Mouse (Mus musculus) heart, postnatal 0 days (tissue): ENCODE data around the gene Tmsb15l. TPM values are rescaled to one million over a fixed set of nuclear protein-coding genes. Genes with fewer than 3 reads are reported as not detected.

Experiments used
- ATAC-seq: fragments of 200-750 bp; cut with Nextera tagmentation; 2 replicates; pipeline ENCODE4 v1.8.0; 2017; ENCODE audit warnings: low read depth, moderate number of reproducible peaks, moderate library complexity; ENCODE audit not compliant: insufficient read depth
- DNase-seq: peaks from one replicate; pipeline ENCODE4 v3.0.0-alpha.2; 2016; ENCODE audit warnings: low spot score
- H3K27ac ChIP-seq: fragments of 300-500 bp; sonication (generic); 2 replicates; pipeline ENCODE4 v1.5.1; 2014; ENCODE audit warnings: low read depth, mild to moderate bottlenecking
- H3K27me3 ChIP-seq: fragments of 300-500 bp; sonication (generic); 2 replicates; pipeline ENCODE4 v1.6.1; 2014; ENCODE audit warnings: low read length, mixed read lengths; ENCODE audit not compliant: control insufficient read depth, insufficient read depth
- H3K36me3 ChIP-seq: fragments of 300-500 bp; sonication (generic); replicated peaks from 2 replicates; pipeline ENCODE4 v1.6.1; 2014; ENCODE audit warnings: low read length, mixed read lengths; ENCODE audit not compliant: control insufficient read depth, insufficient read depth
- H3K4me1 ChIP-seq: fragments of 300-500 bp; sonication (generic); 2 replicates; pipeline ENCODE4 v1.6.1; 2014; ENCODE audit warnings: antibody characterized with exemption; ENCODE audit not compliant: control insufficient read depth, insufficient read depth
- H3K4me2 ChIP-seq: fragments of 300-500 bp; sonication (generic); 2 replicates; pipeline ENCODE4 v1.6.1; 2014; ENCODE audit warnings: low read depth, mild to moderate bottlenecking, low read length, moderate library complexity
- H3K4me3 ChIP-seq: fragments of 300-500 bp; sonication (generic); 2 replicates; pipeline ENCODE4 v1.5.1; 2014; ENCODE audit warnings: low read depth, low read length
- H3K9ac ChIP-seq: fragments of 300-500 bp; sonication (generic); replicated peaks from 2 replicates; pipeline ENCODE4 v1.6.1; 2014; ENCODE audit warnings: low read depth, low read length, mixed read lengths
- H3K9me3 ChIP-seq: fragments of 300-500 bp; sonication (generic); replicated peaks from 2 replicates; pipeline ENCODE4 v1.6.1; 2016; ENCODE audit warnings: low read length; ENCODE audit not compliant: control insufficient read depth
- CTCF ChIP-seq: IDR thresholded peaks from 2 replicates; pipeline ENCODE4 v1.5.1; 2016; ENCODE audit warnings: antibody characterized with exemption, control low read depth, low read depth
- EP300 ChIP-seq: IDR thresholded peaks from 2 replicates; pipeline ENCODE4 v1.6.1; 2016; ENCODE audit warnings: antibody characterized with exemption, low read depth
- WGBS: fragments of 180-500 bp; shearing (Covaris S2); extraction: QIAGEN DNeasy Blood & Tissue Kit; methylation state at CpG from one replicate; pipeline ENCODE4 v1.1.7; 2014; 5-methylcytosine and 5-hydroxymethylcytosine counted together
- polyA plus RNA-seq: library from polyadenylated mRNA; unstranded; fragments of >200 nt; fragmentation: Nextera tagmentation; extraction: Ambion mirVana; gene quantifications from 2 replicates; pipeline ENCODE4 v1.2.1, GENCODE M21; 2015
- total RNA-seq: library from RNA; depleted of rRNA; stranded (reverse); fragments of >200 nt; gene quantifications from 2 replicates; pipeline ENCODE4 v1.2.3, GENCODE M21; 2014; ENCODE audit warnings: low replicate concordance; rRNA removed

The Tmsb15l gene
- total and polyA plus RNA-seq, 2 experiments from 2014 or later: 1.6 TPM; not detected in 1

GRCm38 (mm10) chrX:136927031-136927430 is 49.6 kb downstream of the Tmsb15l start, which contains the start of gene H2bfm:
Gene H2bfm, plus strand, starts transcription at chrX:136927325.
- TF ChIP-seq CTCF: no peak
- Histone ChIP-seq H3K4me2 (no peak within 1 kb of the TSS), H3K27me3 (no peaks in the 10 kb centered on the region), H3K9me3 (no peaks in the 10 kb centered on the region; the same call in 1 of the 2 replicates), H3K4me3 (no peak within 1 kb of the TSS), H3K27ac (no peak within 1 kb of the TSS), H3K9ac (no peak within 1 kb of the TSS), H3K36me3 (no peaks in the 10 kb centered on the region), H3K4me1 (no peaks in the 10 kb centered on the region)
- no peak for DNase-seq
- 87% methylated on average over 14 of the region's 14 CpGs for WGBS
- ATAC-seq: no peak

- DNase-seq (no peak), ATAC-seq (no peak)
- Histone ChIP-seq H3K27me3 (no peaks in the 10 kb centered on the region), H3K4me3 (no peak overlapping the region), H3K4me1 (no peaks in the 10 kb centered on the region), H3K4me2 (no peak overlapping the region), H3K9me3 (no peaks in the 10 kb centered on the region; the same call in 1 of the 2 replicates), H3K27ac (no peak overlapping the region), H3K36me3 (no peaks in the 10 kb centered on the region), H3K9ac (no peak overlapping the region)
- TF ChIP-seq CTCF (no peak), EP300 (no peak)
These were observed 50.8 kb downstream of the Tmsb15l start for GRCm38 (mm10) chrX:136925863-136926262.

Other genes with a start within 250 kb of the Tmsb15l start
- 115 and 173 TPM in 2 replicates for gene Morf4l2, start 233.2 kb downstream of the Tmsb15l start, total RNA-seq
- gene Morf4l2, start 233.2 kb downstream of the Tmsb15l start, polyA plus RNA-seq: 212 and 214 TPM in 2 replicates
- gene Glra4, start 196.7 kb downstream of the Tmsb15l start, total RNA-seq: not detected in 2 replicates
- gene Glra4, start 196.7 kb downstream of the Tmsb15l start, polyA plus RNA-seq: not detected in 2 replicates
- gene Plp1, start 154.2 kb downstream of the Tmsb15l start, total RNA-seq: 0.81 and 7.2 TPM in 2 replicates
- 1.9 and 2.1 TPM in 2 replicates for gene Plp1, start 154.2 kb downstream of the Tmsb15l start, polyA plus RNA-seq
- gene Rab9b, start 108.1 kb downstream of the Tmsb15l start, total RNA-seq: not detected in 2 replicates
- 0.10 and 0.16 TPM in 2 replicates for gene Rab9b, start 108.1 kb downstream of the Tmsb15l start, polyA plus RNA-seq
- gene H2bfm, start 49.5 kb downstream of the Tmsb15l start, total RNA-seq: not detected in 2 replicates
- not detected in 2 replicates for gene H2bfm, start 49.5 kb downstream of the Tmsb15l start, polyA plus RNA-seq
- not detected in 2 replicates for gene Tmsb15b2, start 1.4 kb downstream of the Tmsb15l start, total RNA-seq
- 13.8 and 16.1 TPM in 2 replicates for gene Tmsb15b2, start 1.4 kb downstream of the Tmsb15l start, polyA plus RNA-seq
- gene Tmsb15b1, start within 50 bp of the Tmsb15l start, total RNA-seq: 2.3 and 4.4 TPM in 2 replicates
- gene Tmsb15b1, start within 50 bp of the Tmsb15l start, polyA plus RNA-seq: 16.9 and 17.9 TPM in 2 replicates
- 0.85 TPM in 1 of 2 replicates, not detected in the other for gene Zcchc18, start 16.3 kb upstream of the Tmsb15l start, total RNA-seq
- gene Zcchc18, start 16.3 kb upstream of the Tmsb15l start, polyA plus RNA-seq: 0.40 and 0.41 TPM in 2 replicates
- 2.3 and 4.5 TPM in 2 replicates for gene Slc25a53, start 61.4 kb upstream of the Tmsb15l start, total RNA-seq
- 3.4 and 3.6 TPM in 2 replicates for gene Slc25a53, start 61.4 kb upstream of the Tmsb15l start, polyA plus RNA-seq
- gene Fam199x, start 72.7 kb upstream of the Tmsb15l start, total RNA-seq: 3.3 and 5.9 TPM in 2 replicates
- gene Fam199x, start 72.7 kb upstream of the Tmsb15l start, polyA plus RNA-seq: 2.2 and 2.4 TPM in 2 replicates
- gene Esx1, start 145.2 kb upstream of the Tmsb15l start, total RNA-seq: not detected in 2 replicates
- not detected in 2 replicates for gene Esx1, start 145.2 kb upstream of the Tmsb15l start, polyA plus RNA-seq